Mouse (Mus musculus) liver, embryonic 16.5 days (tissue): ENCODE measurements around the gene Cfap65. TPM values are rescaled to one million over a fixed set of nuclear protein-coding genes. Genes with fewer than 3 reads are reported as not detected.

Experiments used
- ATAC-seq: fragments of 200-750 bp; cut with Nextera tagmentation; 2 replicates; pipeline ENCODE4 v1.8.0; 2017; ENCODE audit warnings: low read depth, mild to moderate bottlenecking, moderate number of reproducible peaks, moderate library complexity
- H3K27ac ChIP-seq: fragments of 300-500 bp; sonication (generic); 2 replicates; pipeline ENCODE4 v1.5.1; 2014; ENCODE audit warnings: mild to moderate bottlenecking, low read length
- H3K27me3 ChIP-seq: fragments of 300-500 bp; sonication (generic); 2 replicates; pipeline ENCODE4 v1.6.1; 2014; ENCODE audit warnings: low read depth, low read length, mixed read lengths; ENCODE audit not compliant: control insufficient read depth, insufficient read depth
- H3K36me3 ChIP-seq: fragments of 300-500 bp; sonication (generic); 2 replicates; pipeline ENCODE4 v1.6.1; 2014; ENCODE audit warnings: mild to moderate bottlenecking; ENCODE audit not compliant: control insufficient read depth, insufficient read depth
- H3K4me1 ChIP-seq: fragments of 300-500 bp; sonication (generic); 2 replicates; pipeline ENCODE4 v1.6.1; 2014; ENCODE audit warnings: low read depth, low read length, mixed read lengths; ENCODE audit not compliant: control insufficient read depth
- H3K4me2 ChIP-seq: fragments of 300-500 bp; sonication (generic); 2 replicates; pipeline ENCODE4 v1.6.1; 2014; ENCODE audit warnings: low read depth, low read length, mixed read lengths
- H3K4me3 ChIP-seq: fragments of 300-500 bp; sonication (generic); 2 replicates; pipeline ENCODE4 v1.5.1; 2014; ENCODE audit warnings: low read depth, mild to moderate bottlenecking, low read length
- H3K9ac ChIP-seq: fragments of 300-500 bp; sonication (generic); 2 replicates; pipeline ENCODE4 v1.6.1; 2014; ENCODE audit warnings: low read depth, low read length
- H3K9me3 ChIP-seq: fragments of 300-500 bp; sonication (generic); replicated peaks from 2 replicates; pipeline ENCODE4 v1.6.1; 2016; ENCODE audit warnings: low read length; ENCODE audit not compliant: control insufficient read depth
- WGBS: fragments of 180-500 bp; shearing (Covaris S2); extraction: QIAGEN DNeasy Blood & Tissue Kit; methylation state at CpG from one replicate; pipeline ENCODE4 v1.1.7; 2014; ENCODE audit not compliant: insufficient replicate concordance; 5-methylcytosine and 5-hydroxymethylcytosine counted together
- microRNA counts: library from miRNA; unstranded; fragments of <30 nt; microRNA quantifications from one replicate; lab custom pipeline; 2016
- microRNA-seq: library from miRNA; unstranded; fragments of <30 nt; microRNA quantifications from one replicate; pipeline ENCODE4, GENCODE M21; 2016
- polyA plus RNA-seq: library from polyadenylated mRNA; unstranded; fragments of >200 nt; fragmentation: Nextera tagmentation; extraction: Ambion mirVana; gene quantifications from 2 replicates; pipeline ENCODE4 v1.2.1, GENCODE M21; 2015

The Cfap65 gene
- polyA plus RNA-seq, 1 experiment from 2014 or later: not detected

- no peak overlapping the region for H3K9ac ChIP-seq
- H3K4me3 ChIP-seq: peak overlapping the region; percentile 48; the same call in 1 of the 2 replicates
- no peak overlapping the region for H3K27ac ChIP-seq
- H3K9me3 ChIP-seq: no peaks in the 10 kb centered on the region
- peaks cover 86% of the 10 kb centered on the region for H3K27me3 ChIP-seq
- peak overlapping the region; percentile 65; the same call in 1 of the 2 replicates for H3K4me2 ChIP-seq
- H3K4me1 ChIP-seq: no peaks in the 10 kb centered on the region; the same call in none of the 2 replicates
- no peaks in the 10 kb centered on the region for H3K36me3 ChIP-seq
- no peak for ATAC-seq
- WGBS: 1% methylated on average over 72 of the region's 74 CpGs
Observed at GRCm38 (mm10) chr1:74855651-74856438, 79.6 kb downstream of the Cfap65 start.

GRCm38 (mm10) chr1:74855156-74855555, 80.2 kb downstream of the Cfap65 start:
- Histone ChIP-seq H3K4me2 (peak overlapping the region; percentile 65), H3K36me3 (no peaks in the 10 kb centered on the region), H3K4me3 (peak overlapping the region; percentile 48), H3K27me3 (peaks cover 91% of the 10 kb centered on the region), H3K27ac (no peak overlapping the region), H3K9ac (no peak overlapping the region), H3K4me1 (no peaks in the 10 kb centered on the region; the same call in none of the 2 replicates), H3K9me3 (no peaks in the 10 kb centered on the region)
- WGBS: under 1% methylated on average over 41 of the region's 48 CpGs
- no peak for ATAC-seq

GRCm38 (mm10) chr1:74854306-74855056, 80.9 kb downstream of the Cfap65 start, which contains the start of gene Cdk5r2:
Gene Cdk5r2, plus strand, starts transcription at chr1:74854934.
- peak; percentile 58 for ATAC-seq
- Histone ChIP-seq H3K36me3 (no peaks in the 10 kb centered on the region), H3K9me3 (no peaks in the 10 kb centered on the region), H3K9ac (no peak within 1 kb of the TSS), H3K27me3 (peaks cover 90% of the 10 kb centered on the region), H3K4me3 (peak within 1 kb of the TSS; percentile 48), H3K4me2 (peak within 1 kb of the TSS; percentile 65), H3K27ac (no peak within 1 kb of the TSS), H3K4me1 (no peaks in the 10 kb centered on the region; the same call in none of the 2 replicates)
- WGBS: 3% methylated on average over 38 of the region's 39 CpGs

MicroRNA genes within 50 kb of the gene (microRNA counts, 519-probe panel; counts per million panel counts)
- microRNA mmu-miR-375 (lab: Ali Mortazavi, UCI): 2,193 counts per million, percentile 38 among the panel's probes with 10 or more counts

Small RNAs within 50 kb of the gene (microRNA-seq; reads per million reads assigned to microRNA genes)
- gene Mir375: 2,012 reads per million, percentile 82 among the genes with 10 or more reads in this experiment

Other genes starting within 250 kb of the Cfap65 start
- gene Cyp27a1, start 222.0 kb downstream of the Cfap65 start, polyA plus RNA-seq: 7.5 and 8.9 TPM in 2 replicates
- gene Prkag3, start 186.4 kb downstream of the Cfap65 start, polyA plus RNA-seq: 0.19 and 0.25 TPM in 2 replicates
- 0.06 and 0.11 TPM in 2 replicates for gene Wnt6, start 163.7 kb downstream of the Cfap65 start, polyA plus RNA-seq
- gene Wnt10a, start 144.1 kb downstream of the Cfap65 start, polyA plus RNA-seq: not detected in 2 replicates
- gene Cdk5r2, start 80.7 kb downstream of the Cfap65 start, polyA plus RNA-seq: not detected in 2 replicates
- not detected in 2 replicates for gene Fev, start 50.2 kb downstream of the Cfap65 start, polyA plus RNA-seq
- gene Cryba2, start 42.5 kb downstream of the Cfap65 start, polyA plus RNA-seq: not detected in 2 replicates
- 2.6 and 4.0 TPM in 2 replicates for gene Ihh, start 16.1 kb upstream of the Cfap65 start, polyA plus RNA-seq
- gene Nhej1, start 189.6 kb upstream of the Cfap65 start, polyA plus RNA-seq: 5.6 and 6.0 TPM in 2 replicates
- 2.5 and 2.6 TPM in 2 replicates for gene Slc23a3, start 198.3 kb upstream of the Cfap65 start, polyA plus RNA-seq
- gene Cnppd1, start 207.1 kb upstream of the Cfap65 start, polyA plus RNA-seq: 46.2 and 51.1 TPM in 2 replicates
- 47.7 and 52.7 TPM in 2 replicates for gene Retreg2, start 207.2 kb upstream of the Cfap65 start, polyA plus RNA-seq
- gene Zfand2b, start 233.0 kb upstream of the Cfap65 start, polyA plus RNA-seq: 41.0 and 41.1 TPM in 2 replicates
- gene Abcb6, start 244.8 kb upstream of the Cfap65 start, polyA plus RNA-seq: 55.5 and 56.5 TPM in 2 replicates